Mouse (Mus musculus) MEL (cell line): ENCODE data around the gene Gprc5a. TPM values are rescaled to one million over a fixed set of nuclear protein-coding genes. Genes with fewer than 3 reads are reported as not detected.

Source experiments
- DNase-seq: peaks from one replicate; pipeline ENCODE4 v3.0.0; 2011; ENCODE audit warnings: low read depth, low spot score
- H3K27ac ChIP-seq: 2 replicates; pipeline ENCODE4 v1.5.1; 2012; ENCODE audit warnings: low read depth, mild to moderate bottlenecking, control low read depth, low read length, moderate library complexity; ENCODE audit not compliant: control insufficient read depth
- H3K27me3 ChIP-seq, 2 experiments: fragments of 150-350 bp in 1 of 2; sonication (generic) in 1 of 2; 2 replicates each; pipeline ENCODE4 v1.6.1; 2012; ENCODE audit warnings: low read length in 2 of 2, mild to moderate bottlenecking in 2 of 2, improper control_type of control experiment in 1 of 2, moderate library complexity in 1 of 2; ENCODE audit not compliant: insufficient read depth in 2 of 2, control insufficient read depth in 1 of 2
- H3K36me3 ChIP-seq, 2 experiments: 2 replicates each; pipeline ENCODE4 v1.6.1; 2012 to 2014; ENCODE audit warnings: low read length in 2 of 2, improper control_type of control experiment in 1 of 2, inconsistent platforms in 1 of 2, mild to moderate bottlenecking in 1 of 2; ENCODE audit not compliant: insufficient read depth in 2 of 2, control insufficient read depth in 1 of 2
- H3K4me1 ChIP-seq, 2 experiments: fragments of 150-350 bp in 1 of 2; sonication (generic) in 1 of 2; 2 replicates each; pipeline ENCODE4 v1.6.1; 2012; ENCODE audit warnings: low read length in 2 of 2, improper control_type of control experiment in 1 of 2, mild to moderate bottlenecking in 1 of 2; ENCODE audit not compliant: insufficient read depth in 2 of 2, control insufficient read depth in 1 of 2
- H3K4me3 ChIP-seq, 2 experiments: fragments of 150-350 bp in 1 of 2; sonication (generic) in 1 of 2; 2 replicates each; pipeline ENCODE4 v1.5.1; 2012; ENCODE audit warnings: low read depth in 2 of 2, low read length in 2 of 2, mild to moderate bottlenecking in 2 of 2, moderate library complexity in 2 of 2, control low read depth in 1 of 2, improper control_type of control experiment in 1 of 2; ENCODE audit not compliant: control insufficient read depth in 1 of 2, insufficient read depth in 1 of 2
- H3K79me2 ChIP-seq: 2 replicates; pipeline ENCODE4 v1.6.1; 2012; ENCODE audit warnings: mild to moderate bottlenecking, low read length, moderate library complexity; ENCODE audit not compliant: control insufficient read depth, poor library complexity, insufficient read depth
- H3K9ac ChIP-seq: 2 replicates; pipeline ENCODE4 v1.6.1; 2012; ENCODE audit warnings: low read depth, mild to moderate bottlenecking, control low read depth, low read length, moderate library complexity; ENCODE audit not compliant: control insufficient read depth, poor library complexity, severe bottlenecking
- H3K9me3 ChIP-seq: fragments of 150-350 bp; sonication (generic); replicated peaks from 2 replicates; pipeline ENCODE4 v1.6.1; 2012; ENCODE audit warnings: mild to moderate bottlenecking, low read length, improper control_type of control experiment, moderate library complexity; ENCODE audit not compliant: insufficient read depth
- CTCF ChIP-seq, 3 experiments: IDR thresholded peaks in 2 of 3; conservative IDR thresholded peaks in 1 of 3; 2 replicates each; pipeline ENCODE4 v1.5.1; 2011 to 2012; ENCODE audit warnings: low read length in 3 of 3, low read depth in 2 of 3, mild to moderate bottlenecking in 2 of 3, improper control_type of control experiment in 1 of 3, inconsistent platforms in 1 of 3, mixed read lengths in 1 of 3, moderate library complexity in 1 of 3; ENCODE audit not compliant: control insufficient read depth in 1 of 3, insufficient read depth in 1 of 3, poor library complexity in 1 of 3, severe bottlenecking in 1 of 3
- ELF1 ChIP-seq: IDR thresholded peaks from 2 replicates; pipeline ENCODE4 v1.6.1; 2014; ENCODE audit warnings: low read depth, mild to moderate bottlenecking, inconsistent platforms, low read length, improper control_type of control experiment, moderate library complexity
- HCFC1 ChIP-seq: IDR thresholded peaks from 2 replicates; pipeline ENCODE4 v1.6.1; 2012; ENCODE audit warnings: low read depth, mild to moderate bottlenecking, inconsistent platforms, low read length, improper control_type of control experiment, moderate library complexity
- KAT2A ChIP-seq: conservative IDR thresholded peaks from 2 replicates; pipeline ENCODE4 v1.6.1; 2012; ENCODE audit warnings: low read depth, low read length, improper control_type of control experiment, inconsistent platforms
- MAX ChIP-seq: IDR thresholded peaks from 2 replicates; pipeline ENCODE4 v1.6.1; 2011; ENCODE audit warnings: low read length, improper control_type of control experiment
- MEF2A ChIP-seq: IDR thresholded peaks from 2 replicates; pipeline ENCODE4 v1.6.1; 2014; ENCODE audit warnings: low read depth, mild to moderate bottlenecking, inconsistent platforms, low read length, improper control_type of control experiment; ENCODE audit not compliant: poor library complexity, insufficient replicate concordance, severe bottlenecking; ENCODE audit errors: extremely low read depth
- MXI1 ChIP-seq: IDR thresholded peaks from 2 replicates; pipeline ENCODE4 v1.6.1; 2011; ENCODE audit warnings: mild to moderate bottlenecking, low read depth, low read length, improper control_type of control experiment
- MYB ChIP-seq: IDR thresholded peaks from 2 replicates; pipeline ENCODE4 v1.6.1; 2011; ENCODE audit warnings: mild to moderate bottlenecking, low read depth, low read length, improper control_type of control experiment
- NELFE ChIP-seq: IDR thresholded peaks from 2 replicates; pipeline ENCODE4 v1.6.1; 2011; ENCODE audit warnings: low read depth, low read length, improper control_type of control experiment
- POLR2AphosphoS5 ChIP-seq: IDR thresholded peaks from 2 replicates; pipeline ENCODE4 v1.6.1; 2012; ENCODE audit warnings: low read depth, borderline replicate concordance, mild to moderate bottlenecking, inconsistent platforms, low read length, moderate library complexity, mixed read lengths
- RCOR1 ChIP-seq: IDR thresholded peaks from 2 replicates; pipeline ENCODE4 v1.6.1; 2012; ENCODE audit warnings: low read depth, mild to moderate bottlenecking, inconsistent platforms, low read length, improper control_type of control experiment
- SMC3 ChIP-seq: IDR thresholded peaks from 2 replicates; pipeline ENCODE4 v1.6.1; 2011; ENCODE audit warnings: low read depth, low read length, improper control_type of control experiment
- TAL1 ChIP-seq: IDR thresholded peaks from 2 replicates; pipeline ENCODE4 v1.6.1; 2012; ENCODE audit warnings: mild to moderate bottlenecking, inconsistent platforms, low read length, moderate library complexity, mixed read lengths
- UBTF ChIP-seq: IDR thresholded peaks from 2 replicates; pipeline ENCODE4 v1.6.1; 2012; ENCODE audit warnings: low read depth, mild to moderate bottlenecking, inconsistent platforms, low read length, improper control_type of control experiment, moderate library complexity, borderline replicate concordance; ENCODE audit not compliant: insufficient read depth
- USF1 ChIP-seq: IDR thresholded peaks from 2 replicates; pipeline ENCODE4 v1.6.1; 2014; ENCODE audit warnings: low read depth, mild to moderate bottlenecking, inconsistent platforms, low read length, improper control_type of control experiment, moderate library complexity
- ZMIZ1 ChIP-seq: IDR thresholded peaks from 2 replicates; pipeline ENCODE4 v1.6.1; 2012; ENCODE audit warnings: low read depth, mild to moderate bottlenecking, inconsistent platforms, low read length, improper control_type of control experiment, moderate library complexity
- polyA plus RNA-seq, 2 experiments: library from polyadenylated mRNA; stranded (reverse) in 1 of 2; unstranded in 1 of 2; fragments of >175 nt in 1 of 2; fragments of >200 nt in 1 of 2; gene quantifications; 2 replicates each; pipeline versions ENCODE4 v1.2.1 to v1.2.4; 2012; ENCODE audit warnings: low replicate concordance in 2 of 2, low read depth in 1 of 2; ENCODE audit not compliant: insufficient read length in 2 of 2, insufficient read depth in 1 of 2, missing spikeins in 1 of 2
- total RNA-seq: library from RNA; depleted of rRNA; stranded (reverse); fragments of 300-350 nt; gene quantifications from 2 replicates; pipeline ENCODE4 v1.2.3, GENCODE M21; 2012

The Gprc5a gene
- total and polyA plus RNA-seq, 3 experiments = 0.06 TPM; not detected in 2

DNA sequence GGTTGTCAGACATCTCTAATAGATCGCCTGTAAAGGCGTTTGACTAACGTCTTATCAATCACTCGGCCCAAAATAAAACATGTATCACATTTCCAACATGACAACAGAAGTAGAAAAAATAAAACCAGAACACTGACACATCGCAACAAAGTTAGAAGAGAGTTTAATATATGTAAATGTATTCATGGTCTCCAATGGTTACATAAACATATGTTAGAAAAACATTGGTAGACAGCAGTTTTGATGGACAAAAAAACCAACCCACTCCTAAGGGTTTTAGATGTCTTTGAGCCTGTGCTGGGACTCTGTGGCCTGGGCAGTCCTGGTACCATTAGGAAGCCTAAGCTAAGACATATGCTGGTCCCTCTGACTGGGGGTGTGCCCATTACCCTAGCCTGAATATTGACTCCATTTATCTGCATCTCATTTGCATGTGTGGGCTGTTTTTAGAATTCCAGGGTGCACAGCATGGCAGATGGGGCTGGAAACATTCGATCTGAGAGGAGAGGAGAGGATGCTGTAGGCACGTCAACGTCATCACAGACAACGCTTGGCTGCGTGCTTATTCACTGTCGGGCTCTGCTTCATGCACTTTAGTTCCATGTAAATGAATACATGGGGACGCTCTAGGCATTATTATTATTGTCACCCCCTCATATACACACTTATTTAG, 27.5 kb downstream of the Gprc5a start:
- H3K27ac ChIP-seq = no peak overlapping the region
- no peak for DNase-seq

DNA sequence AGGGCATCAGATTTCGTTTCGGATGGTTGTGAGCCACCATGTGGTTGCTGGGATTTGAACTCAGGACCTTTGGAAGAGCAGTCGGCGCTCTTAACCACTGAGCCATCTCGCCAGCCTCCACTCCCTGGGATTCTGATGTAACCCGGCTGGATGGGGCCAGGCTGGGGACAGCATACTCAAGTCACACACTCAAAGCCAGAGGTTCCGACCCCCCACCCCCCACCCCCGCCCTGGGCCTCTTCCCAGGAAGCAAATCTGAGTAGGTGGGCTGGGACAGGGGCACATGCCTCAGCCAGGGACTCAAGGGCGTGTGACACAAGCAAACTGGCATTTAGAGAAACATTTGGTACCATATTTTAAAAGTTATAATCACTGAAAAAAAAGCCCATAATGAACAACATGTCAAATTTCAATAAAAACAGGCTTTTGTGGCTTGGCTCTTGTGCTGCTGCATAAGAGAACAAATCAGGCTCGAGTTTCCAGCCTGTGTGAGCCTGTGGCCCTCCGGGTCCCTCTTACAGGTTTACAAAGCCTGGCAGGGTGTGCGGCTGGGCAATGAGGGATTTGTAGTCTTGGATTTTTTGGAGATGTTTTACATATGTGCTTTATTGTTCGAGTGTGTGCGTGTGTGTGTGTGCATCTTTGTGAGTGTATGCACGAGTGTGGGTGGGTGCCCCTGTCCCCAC, 35.5 kb downstream of the Gprc5a start:
- no peak for DNase-seq
- Histone ChIP-seq H3K4me3 (no peak overlapping the region), H3K9ac (no peak overlapping the region), H3K9me3 (no peaks in the 10 kb centered on the region), H3K27ac (no peak overlapping the region), H3K4me1 (no peaks in the 10 kb centered on the region), H3K27me3 (no peaks in the 10 kb centered on the region; a peak in 1 of 4 replicates), H3K36me3 (no peaks in the 10 kb centered on the region), H3K79me2 (no peaks in the 10 kb centered on the region)
- no peak for TF ChIP-seq CTCF (IDR thresholded peaks at IDR 0.05 in 2 of 3, conservative IDR thresholded peaks at IDR 0.05 in 1 of 3; ENCODE audit: control insufficient read depth in 1 of 3, insufficient read depth in 1 of 3, low read depth in 2 of 3, low read length in 3 of 3, poor library complexity in 1 of 3, severe bottlenecking in 1 of 3)
- no peak for TF ChIP-seq POLR2AphosphoS5
- TF ChIP-seq RCOR1 = no peak
- TF ChIP-seq KAT2A = no peak
- no peak for TF ChIP-seq MEF2A
- TF ChIP-seq NELFE = no peak
- TF ChIP-seq TAL1 = no peak
- no peak for TF ChIP-seq ZMIZ1
- TF ChIP-seq MYB = no peak
- TF ChIP-seq MAX = no peak
- TF ChIP-seq SMC3 = no peak

More for the DNA sequence above, 27.5 kb downstream of the Gprc5a start:
- no peaks in the 10 kb centered on the region for H3K27me3 ChIP-seq
- H3K79me2 ChIP-seq = no peaks in the 10 kb centered on the region
- H3K4me3 ChIP-seq = no peak overlapping the region
- no peaks in the 10 kb centered on the region for H3K4me1 ChIP-seq
- no peaks in the 10 kb centered on the region for H3K36me3 ChIP-seq
- no peaks in the 10 kb centered on the region for H3K9me3 ChIP-seq
- no peak for TF ChIP-seq UBTF
- no peak for TF ChIP-seq CTCF (IDR thresholded peaks at IDR 0.05 in 2 of 3, conservative IDR thresholded peaks at IDR 0.05 in 1 of 3; ENCODE audit: control insufficient read depth in 1 of 3, insufficient read depth in 1 of 3, low read depth in 2 of 3, low read length in 3 of 3, poor library complexity in 1 of 3, severe bottlenecking in 1 of 3)
- no peak for TF ChIP-seq MAX
- no peak for TF ChIP-seq ELF1
- no peak for TF ChIP-seq TAL1
- no peak for TF ChIP-seq MXI1
- TF ChIP-seq SMC3 = no peak
- no peak for TF ChIP-seq USF1
- no peak for TF ChIP-seq RCOR1
- no peak for TF ChIP-seq HCFC1
- TF ChIP-seq KAT2A = no peak
- TF ChIP-seq, all 39 proteins: peak for 0
- no peak overlapping the region for H3K9ac ChIP-seq
